Mouse (Mus musculus) liver, embryonic 11.5 days (tissue): Measurements from ENCODE around the gene Gm3435. TPM values are rescaled to one million over a fixed set of nuclear protein-coding genes. Genes with fewer than 3 reads are reported as not detected.
A peak's percentile ranks its signal among the peaks of the same experiment; 100 is the strongest.
"Not testable (repeated sequence)": the region's sequence is repeated elsewhere in the genome, so short reads cannot be mapped to it uniquely, and the experiment has no call there.

Experiments
- ATAC-seq: fragments of 200-750 bp; cut with Nextera tagmentation; replicated peaks from 2 replicates; pipeline ENCODE4 v1.8.0; 2017; ENCODE audit warnings: moderate number of reproducible peaks, mild to moderate bottlenecking, moderate TSS enrichment, moderate library complexity; ENCODE audit not compliant: low FRiP score
- DNase-seq: peaks from one replicate; pipeline ENCODE4 v3.0.0-alpha.2; 2017; ENCODE audit warnings: low spot score
- H3K27ac ChIP-seq: fragments of 300-500 bp; sonication (generic); 2 replicates; pipeline ENCODE4 v1.5.1; 2014; ENCODE audit warnings: mild to moderate bottlenecking, low read depth, low read length, control low read depth
- H3K27me3 ChIP-seq: fragments of 300-500 bp; sonication (generic); replicated peaks from 2 replicates; pipeline ENCODE4 v1.6.1; 2014; ENCODE audit warnings: low read length, mixed read lengths; ENCODE audit not compliant: control insufficient read depth, insufficient read depth
- H3K36me3 ChIP-seq: fragments of 300-500 bp; sonication (generic); 2 replicates; pipeline ENCODE4 v1.6.1; 2014; ENCODE audit warnings: mild to moderate bottlenecking, low read length, moderate library complexity, mixed read lengths; ENCODE audit not compliant: control insufficient read depth, insufficient read depth
- H3K4me1 ChIP-seq: fragments of 300-500 bp; sonication (generic); replicated peaks from 2 replicates; pipeline ENCODE4 v1.6.1; 2014; ENCODE audit warnings: low read length, mixed read lengths; ENCODE audit not compliant: control insufficient read depth, insufficient read depth
- H3K4me2 ChIP-seq: fragments of 300-500 bp; sonication (generic); 2 replicates; pipeline ENCODE4 v1.6.1; 2014; ENCODE audit warnings: mild to moderate bottlenecking, control low read depth, moderate library complexity
- H3K4me3 ChIP-seq: fragments of 300-500 bp; sonication (generic); 2 replicates; pipeline ENCODE4 v1.5.1; 2014; ENCODE audit warnings: low read depth, low read length, control low read depth
- H3K9ac ChIP-seq: fragments of 300-500 bp; sonication (generic); 2 replicates; pipeline ENCODE4 v1.6.1; 2014; ENCODE audit warnings: low read depth, low read length, control low read depth
- H3K9me3 ChIP-seq: fragments of 300-500 bp; sonication (generic); 2 replicates; pipeline ENCODE4 v1.6.1; 2016; ENCODE audit warnings: low read length, inconsistent platforms, mixed read lengths; ENCODE audit not compliant: control insufficient read depth
- WGBS: fragments of 180-500 bp; shearing (Covaris S2); extraction: QIAGEN DNeasy Blood & Tissue Kit; methylation state at CpG from one replicate; pipeline ENCODE4 v1.1.7; 2014; 5-methylcytosine and 5-hydroxymethylcytosine counted together
- polyA plus RNA-seq: library from polyadenylated mRNA; unstranded; fragments of >200 nt; fragmentation: Nextera tagmentation; extraction: Ambion mirVana; gene quantifications from 2 replicates; pipeline ENCODE4 v1.2.1, GENCODE M21; 2014

Gene Gm3435
- 5.4 and 5.6 TPM in 2 replicates for polyA plus RNA-seq

DNA sequence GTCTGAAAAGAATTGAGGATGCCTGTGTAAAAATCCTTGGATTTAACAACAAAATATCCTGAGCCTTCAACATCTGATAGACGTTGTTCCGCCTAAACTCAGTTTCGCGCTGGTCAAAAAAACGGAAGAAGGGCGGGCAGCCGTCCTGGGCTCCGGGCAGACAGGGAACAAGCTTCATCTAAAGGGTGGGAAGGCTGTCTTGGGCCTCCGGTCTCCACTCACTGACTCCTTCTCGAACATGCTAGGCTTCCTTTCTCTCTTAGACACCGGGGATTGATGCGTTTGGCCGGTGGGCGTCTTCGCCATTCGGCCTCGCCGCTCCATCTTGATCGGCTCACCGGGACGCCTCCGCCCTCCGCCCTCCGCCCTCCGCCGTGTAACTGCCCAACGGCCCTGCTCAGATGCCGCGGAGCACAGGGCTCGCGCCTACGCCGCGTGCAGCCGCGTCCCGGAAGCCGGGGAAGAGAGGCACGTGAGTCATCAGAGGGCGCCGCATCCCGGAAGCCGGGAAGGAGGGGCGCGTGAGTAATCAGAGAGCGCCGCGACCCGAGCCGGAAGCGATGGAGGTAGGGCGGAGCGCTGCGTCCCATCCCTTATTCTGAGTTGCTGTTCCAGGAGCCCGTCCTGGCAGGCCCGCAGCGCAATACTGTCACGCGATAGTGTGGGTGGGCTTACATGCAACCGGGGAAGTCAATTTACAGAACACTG lies at the start of gene Gm3435:
Gene Gm3435, plus strand, starts transcription at position 471 of the 708 bp plus-strand sequence.
- no CpG with 5 or more reads among the region's 60 CpGs for WGBS
- not testable (repeated sequence) for H3K36me3 ChIP-seq, H3K9ac ChIP-seq, H3K9me3 ChIP-seq, H3K4me2 ChIP-seq, H3K27ac ChIP-seq, H3K27me3 ChIP-seq, H3K4me3 ChIP-seq, H3K4me1 ChIP-seq, DNase-seq
- ATAC-seq: peak; percentile 94

GRCm38 (mm10) chr17:14960520-14960919 lies 49.5 kb upstream of the Gm3435 start:
- ATAC-seq: peak; percentile 7
- Histone ChIP-seq H3K27me3 (no peaks in the 10 kb centered on the region), H3K36me3 (peaks cover 9% of the 10 kb centered on the region; the same call in 1 of the 2 replicates), H3K27ac (peak overlapping the region; percentile 82), H3K9ac (peak overlapping the region; percentile 88), H3K9me3 (no peaks in the 10 kb centered on the region), H3K4me2 (peak overlapping the region; percentile 82), H3K4me1 (peaks cover 19% of the 10 kb centered on the region), H3K4me3 (peak overlapping the region; percentile 76)
- under 1% methylated on average over 20 of the region's 23 CpGs for WGBS
- peak; percentile 40 for DNase-seq

DNA sequence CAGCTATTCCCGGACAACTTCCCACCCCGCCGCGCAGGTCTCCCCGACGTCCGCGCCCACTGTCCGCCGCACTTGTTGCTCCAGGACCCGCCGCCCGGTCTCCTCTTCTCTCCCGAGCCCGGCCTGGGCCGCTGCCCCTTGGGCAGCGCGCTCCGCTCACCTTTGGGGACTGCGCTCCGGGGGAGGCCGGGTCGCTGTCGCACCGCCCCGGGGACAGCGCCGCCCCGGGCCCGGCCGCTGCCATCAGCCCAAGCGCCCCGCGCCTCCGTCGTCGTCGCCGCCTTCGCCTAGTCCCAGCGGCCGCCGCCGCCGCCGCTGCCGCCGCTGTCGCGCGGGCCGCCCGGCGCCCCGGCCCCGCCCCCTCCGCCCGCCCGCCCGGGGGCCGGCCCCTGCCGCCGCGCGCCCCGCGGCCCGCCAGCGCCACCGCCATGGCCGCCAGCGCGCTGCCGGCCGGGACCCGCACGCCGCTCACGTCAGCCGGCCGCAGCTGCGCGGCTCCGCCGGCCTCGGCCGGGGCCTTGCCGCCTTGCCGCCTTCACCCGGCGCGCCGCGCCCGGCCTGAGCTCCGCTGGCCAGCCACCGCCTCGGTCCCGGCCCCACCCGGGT lies 48.9 kb upstream of the Gm3435 start, which contains the start of gene Phf10:
Gene Phf10, minus strand, starts transcription at position 323 of the 606 bp plus-strand sequence.
- not testable (repeated sequence) for H3K36me3 ChIP-seq, H3K27me3 ChIP-seq, H3K9me3 ChIP-seq
- WGBS: under 1% methylated on average over 44 of the region's 100 CpGs
- peak; percentile 65 for ATAC-seq
- H3K4me3 ChIP-seq: peak within 1 kb of the TSS; percentile 76
- H3K9ac ChIP-seq: peak within 1 kb of the TSS; percentile 88
- H3K4me2 ChIP-seq: peak within 1 kb of the TSS; percentile 82
- H3K4me1 ChIP-seq: peaks cover 19% of the 10 kb centered on the region
- DNase-seq: peak; percentile 52
- peak within 1 kb of the TSS; percentile 82 for H3K27ac ChIP-seq

- WGBS: no CpG with 5 or more reads among the region's 44 CpGs
- peak; percentile 78 for ATAC-seq
These were observed 48.3 kb upstream of the Gm3435 start for GRCm38 (mm10) chr17:14961557-14962154.

GRCm38 (mm10) chr17:14968373-14968913 lies 41.5 kb upstream of the Gm3435 start:
- not testable (repeated sequence) for H3K9me3 ChIP-seq, H3K9ac ChIP-seq, H3K4me2 ChIP-seq, H3K4me3 ChIP-seq, H3K27me3 ChIP-seq, H3K36me3 ChIP-seq, H3K27ac ChIP-seq, DNase-seq, H3K4me1 ChIP-seq
- peak; percentile 87 for ATAC-seq
- whole genome bisulfite sequencing: no CpG with 5 or more reads among the region's 6 CpGs

More at GRCm38 (mm10) chr17:14961557-14962154, 48.3 kb upstream of the Gm3435 start:
- not testable (repeated sequence) for H3K27ac ChIP-seq, H3K36me3 ChIP-seq, H3K27me3 ChIP-seq, H3K4me2 ChIP-seq, DNase-seq, H3K9ac ChIP-seq, H3K4me3 ChIP-seq, H3K9me3 ChIP-seq
- peaks cover 19% of the 10 kb centered on the region for H3K4me1 ChIP-seq

DNA sequence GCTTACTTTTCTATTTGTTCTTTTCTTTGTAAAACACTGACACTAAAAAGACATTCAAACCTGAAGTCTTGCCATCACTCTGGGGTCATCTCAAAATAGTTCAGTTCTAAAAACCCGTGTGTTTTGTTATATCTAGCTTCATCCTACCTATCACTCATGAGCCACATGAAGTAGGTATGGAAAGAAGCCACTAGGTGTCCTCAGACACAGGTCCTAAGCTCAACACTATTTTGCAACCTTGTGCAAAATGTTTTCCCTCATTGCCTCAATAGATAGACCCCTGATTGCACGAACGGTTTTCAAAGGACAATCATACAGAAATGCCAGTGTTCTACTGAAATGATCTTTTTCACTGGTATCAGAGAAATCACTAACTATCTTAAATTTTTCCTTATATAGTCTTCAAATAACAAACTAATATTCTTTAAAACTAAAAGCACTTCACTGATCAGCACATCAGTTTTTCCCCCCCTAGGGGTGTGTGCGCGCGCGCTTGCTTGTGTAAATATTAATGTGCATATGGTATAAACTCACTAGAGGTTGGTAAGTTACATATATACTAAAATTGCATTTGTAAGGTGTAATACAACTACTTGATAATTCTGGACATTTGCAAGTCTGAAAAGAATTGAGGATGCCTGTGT lies 32.1 kb upstream of the Gm3435 start:
- peak; percentile 64 for ATAC-seq
- WGBS: 7% methylated on average over 4 of the region's 7 CpGs
- not testable (repeated sequence) for H3K4me1 ChIP-seq, H3K9ac ChIP-seq, H3K27me3 ChIP-seq, H3K4me3 ChIP-seq, H3K9me3 ChIP-seq, H3K27ac ChIP-seq, DNase-seq, H3K36me3 ChIP-seq, H3K4me2 ChIP-seq

DNA sequence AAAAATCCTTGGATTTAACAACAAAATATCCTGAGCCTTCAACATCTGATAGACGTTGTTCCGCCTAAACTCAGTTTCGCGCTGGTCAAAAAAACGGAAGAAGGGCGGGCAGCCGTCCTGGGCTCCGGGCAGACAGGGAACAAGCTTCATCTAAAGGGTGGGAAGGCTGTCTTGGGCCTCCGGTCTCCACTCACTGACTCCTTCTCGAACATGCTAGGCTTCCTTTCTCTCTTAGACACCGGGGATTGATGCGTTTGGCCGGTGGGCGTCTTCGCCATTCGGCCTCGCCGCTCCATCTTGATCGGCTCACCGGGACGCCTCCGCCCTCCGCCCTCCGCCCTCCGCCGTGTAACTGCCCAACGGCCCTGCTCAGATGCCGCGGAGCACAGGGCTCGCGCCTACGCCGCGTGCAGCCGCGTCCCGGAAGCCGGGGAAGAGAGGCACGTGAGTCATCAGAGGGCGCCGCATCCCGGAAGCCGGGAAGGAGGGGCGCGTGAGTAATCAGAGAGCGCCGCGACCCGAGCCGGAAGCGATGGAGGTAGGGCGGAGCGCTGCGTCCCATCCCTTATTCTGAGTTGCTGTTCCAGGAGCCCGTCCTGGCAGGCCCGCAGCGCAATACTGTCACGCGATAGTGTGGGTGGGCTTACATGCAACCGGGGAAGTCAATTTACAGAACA lies 31.5 kb upstream of the Gm3435 start, which contains the start of the genes 9030025P20Rik and Gm3417:
Gene 9030025P20Rik, plus strand, starts transcription at position 107 of the 677 bp plus-strand sequence.
Gene Gm3417, minus strand, starts transcription at position 429 of the 677 bp plus-strand sequence.
- H3K27ac ChIP-seq, H3K36me3 ChIP-seq, DNase-seq, H3K9ac ChIP-seq, H3K4me1 ChIP-seq, H3K27me3 ChIP-seq, H3K4me2 ChIP-seq, H3K9me3 ChIP-seq, H3K4me3 ChIP-seq: not testable (repeated sequence)
- peak; percentile 95 for ATAC-seq
- no CpG with 5 or more reads among the region's 60 CpGs for WGBS
